Mouse (Mus musculus): ENCODE data around the gene Lcn12.

GRCm38 (mm10) chr2:25465256-25465655 lies 28.5 kb downstream of the Lcn12 start:
- TF ChIP-seq CTCF (IDR thresholded peaks at IDR 0.05): no peak
- TF ChIP-seq POLR2A (IDR thresholded peaks at IDR 0.05; ENCODE audit: insufficient read depth, low read depth, low read length): no peak
